12 mouse cellular contexts compared by ENCODE assay signal in the genomic region with DNA sequence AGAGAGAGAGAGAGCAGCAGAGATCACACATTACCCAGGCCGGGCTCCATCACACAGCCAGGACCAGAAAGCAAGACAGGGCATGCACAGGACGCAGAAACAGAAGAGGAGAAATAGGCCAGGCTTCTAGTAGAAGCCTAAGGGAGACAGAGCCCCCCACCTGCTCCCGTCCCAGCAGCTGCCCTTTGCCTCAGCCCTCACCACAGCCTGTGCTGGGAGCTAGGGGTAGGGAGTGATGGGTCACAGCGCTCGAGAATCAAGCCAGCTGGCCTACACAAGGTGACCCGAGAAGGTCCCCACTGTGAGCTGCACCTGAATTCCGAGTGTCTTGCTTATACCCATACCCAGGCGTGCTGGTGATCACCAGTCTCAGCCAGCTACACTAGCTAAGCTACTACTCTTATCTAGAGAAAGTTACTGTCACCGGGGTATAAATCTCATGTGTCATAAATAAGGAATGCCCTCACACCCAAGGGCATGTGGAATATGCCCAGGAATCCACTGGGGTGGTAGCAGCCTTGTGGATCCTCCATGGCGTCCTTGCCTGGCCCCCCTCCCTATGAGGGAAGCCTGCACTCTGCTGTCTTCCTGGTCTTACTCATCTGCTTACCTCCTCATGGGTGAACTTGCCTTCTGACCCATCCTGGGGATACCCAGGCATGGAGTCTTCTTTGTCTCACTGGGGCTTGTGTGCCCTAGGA.
DNase-seq lines count a peak whose midpoint lies in the region; ATAC-seq and TF ChIP-seq lines count a peak whose summit lies in the region.
"Had no signal": no experiment of that assay in that cellular context is flagged by ENCODE, and none has a peak within 500 bp of the region (broad histone marks: within the 10 kb centered on the region; RNA-seq: fewer than 3 reads in every experiment).

No protein-coding gene starts in this region.

- WGBS in liver, embryonic 13.5 days (ENCODE audit: insufficient replicate concordance) = 78% methylated on average over 10 of the region's 10 CpGs
- WGBS in liver, embryonic 11.5 days = 73% methylated on average over 10 of the region's 10 CpGs
- 55% methylated on average over 10 of the region's 10 CpGs for WGBS in hindbrain, postnatal 0 days
- WGBS in olfactory bulb, adult 2 months = 63% methylated on average over 10 of the region's 10 CpGs

- no peak overlapping the region for H3K4me2 ChIP-seq in liver, embryonic 13.5 days
- no peak overlapping the region for H3K4me2 ChIP-seq in liver, embryonic 11.5 days
- H3K4me2 ChIP-seq in hindbrain, postnatal 0 days (ENCODE audit: low read depth, low read length) = no peak overlapping the region
- H3K4me2 ChIP-seq: liver, embryonic 15.5 days had no signal

- H3K4me1 ChIP-seq in liver, embryonic 13.5 days (replicated peaks) = peaks cover 4% of the 10 kb centered on the region; the same call in 1 of the 2 replicates
- peaks cover 5% of the 10 kb centered on the region; the same call in 1 of the 2 replicates for H3K4me1 ChIP-seq in liver, embryonic 11.5 days (replicated peaks; ENCODE audit: control insufficient read depth, insufficient read depth, low read length)
- H3K4me1 ChIP-seq in hindbrain, postnatal 0 days (ENCODE audit: insufficient read depth, low read length) = peaks cover 14% of the 10 kb centered on the region
- peaks cover 39% of the 10 kb centered on the region for H3K4me1 ChIP-seq in olfactory bulb, adult 2 months (ENCODE audit: control insufficient read depth, insufficient read depth, low read length)
- H3K4me1 ChIP-seq: liver, embryonic 15.5 days had no signal

- H3K27me3 ChIP-seq in liver, embryonic 13.5 days = no peaks in the 10 kb centered on the region
- no peaks in the 10 kb centered on the region for H3K27me3 ChIP-seq in liver, embryonic 11.5 days (replicated peaks; ENCODE audit: control insufficient read depth, insufficient read depth, low read length)
- H3K27me3 ChIP-seq in hindbrain, postnatal 0 days (ENCODE audit: insufficient read depth, low read length) = no peaks in the 10 kb centered on the region
- H3K27me3 ChIP-seq: liver, embryonic 15.5 days had no signal

- 0 out of 2 replicates have a peak, but pooled peaks have one; percentile 18 for ATAC-seq in liver, embryonic 13.5 days (ENCODE audit: low read depth)
- no peak for ATAC-seq in liver, embryonic 11.5 days (replicated peaks; ENCODE audit: low FRiP score)
- ATAC-seq in hindbrain, postnatal 0 days = no peak
- no peak for ATAC-seq in megakaryocyte, adult 5-6 weeks (ENCODE audit: poor library complexity, severe bottlenecking)
- ATAC-seq in erythroid progenitor cell, adult 5-6 weeks (replicated peaks; ENCODE audit: low FRiP score, poor library complexity, severe bottlenecking) = no peak

- TF ChIP-seq POLR2A in olfactory bulb, adult 2 months (IDR thresholded peaks at IDR 0.05; ENCODE audit: insufficient read depth, low read depth, low read length) = no peak

- H3K27ac ChIP-seq in liver, embryonic 13.5 days = no peak overlapping the region
- H3K27ac ChIP-seq in liver, embryonic 11.5 days (ENCODE audit: low read depth, low read length) = no peak overlapping the region
- peak overlapping the region; percentile 83 for H3K27ac ChIP-seq in hindbrain, postnatal 0 days
- peak overlapping the region; percentile 76 for H3K27ac ChIP-seq in olfactory bulb, adult 2 months (ENCODE audit: insufficient read depth, low read depth, low read length)
- H3K27ac ChIP-seq: liver, embryonic 15.5 days had no signal

- no peaks in the 10 kb centered on the region for H3K9me3 ChIP-seq in liver, embryonic 13.5 days (replicated peaks)
- H3K9me3 ChIP-seq in liver, embryonic 11.5 days (ENCODE audit: control insufficient read depth, low read length) = no peaks in the 10 kb centered on the region
- no peaks in the 10 kb centered on the region for H3K9me3 ChIP-seq in hindbrain, postnatal 0 days (ENCODE audit: low read length)
- H3K9me3 ChIP-seq: liver, embryonic 15.5 days had no signal

- H3K4me3 ChIP-seq in liver, embryonic 13.5 days (replicated peaks) = no peak overlapping the region
- no peak overlapping the region for H3K4me3 ChIP-seq in liver, embryonic 11.5 days (ENCODE audit: low read depth, low read length)
- H3K4me3 ChIP-seq in hindbrain, postnatal 0 days (ENCODE audit: low read length) = no peak overlapping the region
- no peak overlapping the region for H3K4me3 ChIP-seq in olfactory bulb, adult 2 months (ENCODE audit: insufficient read depth, low read depth, low read length)
- H3K4me3 ChIP-seq: liver, embryonic 15.5 days had no signal

- no peak for TF ChIP-seq CTCF in hindbrain, postnatal 0 days (IDR thresholded peaks at IDR 0.05; ENCODE audit: low read depth)
- TF ChIP-seq CTCF in olfactory bulb, adult 2 months (IDR thresholded peaks at IDR 0.05; ENCODE audit: insufficient read depth, low read depth, low read length) = no peak

- no peak overlapping the region for H3K9ac ChIP-seq in liver, embryonic 13.5 days
- no peak overlapping the region for H3K9ac ChIP-seq in liver, embryonic 11.5 days (ENCODE audit: low read depth, low read length)
- H3K9ac ChIP-seq in hindbrain, postnatal 0 days (replicated peaks; ENCODE audit: low read length) = no peak overlapping the region
- H3K9ac ChIP-seq: liver, embryonic 15.5 days had no signal

- peaks cover 41% of the 10 kb centered on the region for H3K36me3 ChIP-seq in liver, embryonic 13.5 days
- H3K36me3 ChIP-seq in liver, embryonic 11.5 days (ENCODE audit: control insufficient read depth, insufficient read depth, low read length) = no peaks in the 10 kb centered on the region
- peaks cover 19% of the 10 kb centered on the region for H3K36me3 ChIP-seq in hindbrain, postnatal 0 days (ENCODE audit: insufficient read depth, low read length)

- peak; percentile 41 for DNase-seq in adrenal gland, postnatal 10 days
- DNase-seq in adrenal gland, postnatal 4 days (ENCODE audit: low spot score in 2 of 2) = no peak
- DNase-seq in liver, embryonic 13.5 days = no peak
- no peak for DNase-seq in liver, embryonic 11.5 days (ENCODE audit: low spot score)
- DNase-seq in hindbrain, postnatal 0 days (ENCODE audit: low spot score) = no peak
- DNase-seq: embryo, embryonic 11 days; kidney, adult 9 months; thymus, adult 2 months had no signal

Comparison
In these comparisons a context has a peak if more than half of its experiments do, and no peak if none do; other contexts are left out.
1. H3K27ac ChIP-seq: peak in hindbrain, postnatal 0 days (single experiment) and olfactory bulb, adult 2 months (single experiment); none in liver, embryonic 13.5 days (single experiment) and liver, embryonic 11.5 days (single experiment).